Mouse (Mus musculus) liver, embryonic 11.5 days (tissue): ENCODE measurements at regions not wholly inside any gene's neighbourhood (a gene's known extent, or its start where the extent isn't known, plus 50 kb on each side); places are given as distances from the start of the nearest gene placed in this dataset.
A peak's percentile ranks its signal among the peaks of the same experiment; 100 is the strongest.

Source experiments
- ATAC-seq: fragments of 200-750 bp; cut with Nextera tagmentation; replicated peaks from 2 replicates; pipeline ENCODE4 v1.8.0; 2017; ENCODE audit warnings: moderate number of reproducible peaks, mild to moderate bottlenecking, moderate TSS enrichment, moderate library complexity; ENCODE audit not compliant: low FRiP score
- DNase-seq: peaks from one replicate; pipeline ENCODE4 v3.0.0-alpha.2; 2017; ENCODE audit warnings: low spot score
- H3K27ac ChIP-seq: fragments of 300-500 bp; sonication (generic); 2 replicates; pipeline ENCODE4 v1.5.1; 2014; ENCODE audit warnings: mild to moderate bottlenecking, low read depth, low read length, control low read depth
- H3K27me3 ChIP-seq: fragments of 300-500 bp; sonication (generic); replicated peaks from 2 replicates; pipeline ENCODE4 v1.6.1; 2014; ENCODE audit warnings: low read length, mixed read lengths; ENCODE audit not compliant: control insufficient read depth, insufficient read depth
- H3K36me3 ChIP-seq: fragments of 300-500 bp; sonication (generic); 2 replicates; pipeline ENCODE4 v1.6.1; 2014; ENCODE audit warnings: mild to moderate bottlenecking, low read length, moderate library complexity, mixed read lengths; ENCODE audit not compliant: control insufficient read depth, insufficient read depth
- H3K4me1 ChIP-seq: fragments of 300-500 bp; sonication (generic); replicated peaks from 2 replicates; pipeline ENCODE4 v1.6.1; 2014; ENCODE audit warnings: low read length, mixed read lengths; ENCODE audit not compliant: control insufficient read depth, insufficient read depth
- H3K4me2 ChIP-seq: fragments of 300-500 bp; sonication (generic); 2 replicates; pipeline ENCODE4 v1.6.1; 2014; ENCODE audit warnings: mild to moderate bottlenecking, control low read depth, moderate library complexity
- H3K4me3 ChIP-seq: fragments of 300-500 bp; sonication (generic); 2 replicates; pipeline ENCODE4 v1.5.1; 2014; ENCODE audit warnings: low read depth, low read length, control low read depth
- H3K9ac ChIP-seq: fragments of 300-500 bp; sonication (generic); 2 replicates; pipeline ENCODE4 v1.6.1; 2014; ENCODE audit warnings: low read depth, low read length, control low read depth
- H3K9me3 ChIP-seq: fragments of 300-500 bp; sonication (generic); 2 replicates; pipeline ENCODE4 v1.6.1; 2016; ENCODE audit warnings: low read length, inconsistent platforms, mixed read lengths; ENCODE audit not compliant: control insufficient read depth
- WGBS: fragments of 180-500 bp; shearing (Covaris S2); extraction: QIAGEN DNeasy Blood & Tissue Kit; methylation state at CpG from one replicate; pipeline ENCODE4 v1.1.7; 2014; 5-methylcytosine and 5-hydroxymethylcytosine counted together

- Histone ChIP-seq H3K36me3 (no peaks in the 10 kb centered on the region), H3K9ac (no peak overlapping the region), H3K4me2 (no peak overlapping the region), H3K27me3 (no peaks in the 10 kb centered on the region), H3K4me1 (no peaks in the 10 kb centered on the region), H3K27ac (no peak overlapping the region), H3K9me3 (no peaks in the 10 kb centered on the region), H3K4me3 (no peak overlapping the region)
- no peak for ATAC-seq
- no peak for DNase-seq
- WGBS = 80% methylated on average over 5 of the region's 5 CpGs
Measured at GRCm38 (mm10) chr17:44423471-44423985, 235.1 kb downstream of the Clic5 start.

GRCm38 (mm10) chr17:44432524-44433295, 244.3 kb downstream of the Clic5 start:
- 16% methylated on average over 4 of the region's 4 CpGs for WGBS
- H3K9me3 ChIP-seq = no peaks in the 10 kb centered on the region
- DNase-seq (no peak), ATAC-seq (no peak)
- no peaks in the 10 kb centered on the region for H3K36me3 ChIP-seq
- H3K27ac ChIP-seq = no peak overlapping the region
- no peaks in the 10 kb centered on the region for H3K27me3 ChIP-seq
- H3K4me3 ChIP-seq = no peak overlapping the region
- H3K4me2 ChIP-seq = peak overlapping the region; percentile 6; the same call in 1 of the 2 replicates
- no peaks in the 10 kb centered on the region for H3K4me1 ChIP-seq
- H3K9ac ChIP-seq = no peak overlapping the region

GRCm38 (mm10) chr17:44433296-44433653, 244.9 kb downstream of the Clic5 start:
- no peaks in the 10 kb centered on the region for H3K4me1 ChIP-seq
- no peak overlapping the region for H3K9ac ChIP-seq
- no peak overlapping the region for H3K4me2 ChIP-seq
- H3K27me3 ChIP-seq = no peaks in the 10 kb centered on the region
- no peak for DNase-seq
- H3K4me3 ChIP-seq = no peak overlapping the region
- no peaks in the 10 kb centered on the region for H3K36me3 ChIP-seq
- H3K27ac ChIP-seq = no peak overlapping the region
- H3K9me3 ChIP-seq = no peaks in the 10 kb centered on the region
- no peak for ATAC-seq

- 67% methylated on average over 9 of the region's 9 CpGs for WGBS
- no peak for ATAC-seq
- no peak overlapping the region for H3K27ac ChIP-seq
- no peaks in the 10 kb centered on the region for H3K9me3 ChIP-seq
- no peaks in the 10 kb centered on the region for H3K27me3 ChIP-seq
- DNase-seq = no peak
- no peak overlapping the region for H3K4me2 ChIP-seq
- no peak overlapping the region for H3K9ac ChIP-seq
- no peaks in the 10 kb centered on the region for H3K36me3 ChIP-seq
- H3K4me3 ChIP-seq = no peak overlapping the region
- H3K4me1 ChIP-seq = no peaks in the 10 kb centered on the region
Measured at GRCm38 (mm10) chr17:44436536-44437043, 248.2 kb downstream of the Clic5 start.

GRCm38 (mm10) chr17:44438526-44438925, 250.1 kb downstream of the Clic5 start:
- H3K27ac ChIP-seq = no peak overlapping the region
- no peaks in the 10 kb centered on the region for H3K36me3 ChIP-seq
- no peak for ATAC-seq

GRCm38 (mm10) chr17:44443460-44443859, 255.1 kb downstream of the Clic5 start:
- H3K27ac ChIP-seq = no peak overlapping the region
- no peak overlapping the region for H3K4me2 ChIP-seq
- no peaks in the 10 kb centered on the region for H3K4me1 ChIP-seq
- ATAC-seq = no peak
- no peak for DNase-seq
- no peaks in the 10 kb centered on the region for H3K36me3 ChIP-seq
- no peaks in the 10 kb centered on the region for H3K9me3 ChIP-seq
- H3K4me3 ChIP-seq = no peak overlapping the region
- H3K27me3 ChIP-seq = no peaks in the 10 kb centered on the region
- H3K9ac ChIP-seq = no peak overlapping the region
- WGBS = 59% methylated on average over 11 of the region's 11 CpGs

More at GRCm38 (mm10) chr17:44438526-44438925, 250.1 kb downstream of the Clic5 start:
- no peak for DNase-seq
- Histone ChIP-seq H3K27me3 (no peaks in the 10 kb centered on the region), H3K4me1 (no peaks in the 10 kb centered on the region), H3K9ac (no peak overlapping the region), H3K4me3 (no peak overlapping the region), H3K4me2 (no peak overlapping the region), H3K9me3 (no peaks in the 10 kb centered on the region)

GRCm38 (mm10) chr17:44445361-44445760, 257.0 kb downstream of the Clic5 start:
- Histone ChIP-seq H3K36me3 (no peaks in the 10 kb centered on the region), H3K9me3 (no peaks in the 10 kb centered on the region), H3K9ac (no peak overlapping the region), H3K4me2 (no peak overlapping the region), H3K27ac (no peak overlapping the region), H3K4me3 (no peak overlapping the region), H3K27me3 (no peaks in the 10 kb centered on the region), H3K4me1 (no peaks in the 10 kb centered on the region)
- ATAC-seq = no peak
- no peak for DNase-seq
- whole genome bisulfite sequencing = 81% methylated on average over 3 of the region's 3 CpGs
